Mouse (Mus musculus) thymus, postnatal 36 days (tissue): ENCODE results near the gene Spats2l.

Experiments
- DNase-seq, 2 experiments: peaks; one replicate each; pipeline ENCODE4 v3.0.0; 2022; ENCODE audit warnings: mixed read lengths in 2 of 2

Spats2l gene

DNA sequence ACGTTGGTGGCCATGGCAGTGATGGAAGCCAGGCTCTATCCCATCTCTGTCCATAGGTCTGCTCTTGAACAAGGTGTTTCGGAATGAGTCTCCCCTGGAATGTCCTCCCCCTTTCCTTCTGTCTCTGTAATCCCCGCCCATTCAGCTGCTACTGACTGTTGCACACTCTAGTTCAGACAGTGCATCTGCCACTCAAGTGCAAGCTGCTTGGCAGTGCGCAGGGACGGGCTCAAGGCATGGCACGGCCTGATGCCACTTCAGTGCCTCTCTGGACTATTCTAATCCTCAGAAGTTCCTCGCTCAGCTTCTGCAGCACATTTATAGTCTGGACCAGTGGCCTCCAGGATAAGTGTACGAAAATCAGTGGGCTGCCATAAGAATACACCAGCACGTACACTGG lies 52.3 kb downstream of the Spats2l start:
- no peak for DNase-seq

DNA sequence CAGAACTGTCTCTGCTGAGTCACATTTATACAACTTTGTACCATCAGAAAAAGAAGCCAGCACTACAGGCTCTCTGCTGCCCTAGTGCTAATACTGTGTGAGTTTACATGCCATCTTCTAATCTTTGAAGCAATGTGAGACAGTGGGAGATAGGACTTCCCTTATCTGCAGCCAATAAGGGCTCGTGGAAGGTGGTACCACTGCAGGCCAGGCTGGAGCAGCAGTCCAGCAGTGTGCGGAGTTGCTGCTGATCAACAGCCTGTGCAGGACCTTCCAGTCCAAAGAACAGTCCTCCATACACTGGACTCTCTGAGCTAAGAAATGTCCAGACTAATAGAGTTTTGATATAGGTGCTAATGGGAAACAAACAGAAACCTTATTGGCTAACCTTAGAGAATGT lies 59.2 kb downstream of the Spats2l start:
- DNase-seq: no peak

DNA sequence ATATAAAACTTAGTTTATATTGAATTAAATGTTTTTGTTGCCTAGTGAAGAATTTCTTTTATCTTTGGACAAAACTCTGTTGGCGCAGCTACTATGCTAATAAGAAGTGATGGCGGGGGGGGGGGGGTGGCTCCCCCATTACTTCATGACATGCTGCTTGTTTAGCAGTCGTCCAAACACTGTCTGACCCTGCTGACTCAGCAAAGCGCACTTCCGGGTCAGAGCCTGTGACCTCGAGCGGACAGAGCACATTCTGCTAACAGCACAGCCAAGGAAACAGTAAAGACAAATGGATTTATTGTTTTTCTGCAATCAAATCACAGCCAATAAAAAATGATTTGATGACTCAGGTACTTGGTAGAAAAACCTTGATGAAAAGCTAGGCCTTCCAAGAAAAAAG lies 61.2 kb downstream of the Spats2l start:
- DNase-seq: no peak

DNA sequence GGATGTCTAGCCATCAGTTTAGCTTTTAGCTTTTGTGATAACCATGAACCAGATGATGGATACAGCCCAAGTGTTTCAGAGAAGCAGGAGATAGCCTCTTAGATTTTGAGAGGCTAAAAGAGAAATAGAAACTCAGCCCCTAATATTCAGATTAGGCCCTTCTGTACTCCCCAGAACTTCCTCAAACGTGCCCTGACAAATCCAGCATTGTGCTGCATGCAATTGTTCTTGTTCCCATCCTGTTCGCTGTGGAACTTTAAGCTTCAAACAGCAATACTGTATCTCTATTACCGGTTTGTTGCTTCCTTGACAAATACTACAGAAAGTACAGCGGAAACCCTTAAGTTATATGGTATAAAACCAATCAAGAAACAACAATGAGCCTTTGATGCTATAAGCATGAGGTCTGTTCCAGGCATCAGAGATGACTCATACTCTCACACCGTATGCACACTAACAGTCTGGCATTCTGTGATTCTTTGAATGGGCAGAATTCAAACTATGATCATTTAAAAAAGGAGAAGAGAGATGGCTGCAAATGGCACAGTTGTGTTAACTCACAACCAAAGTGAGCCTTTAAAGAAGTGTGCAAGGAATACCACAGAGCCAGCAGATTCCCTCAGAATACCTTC lies 62.8 kb downstream of the Spats2l start:
- DNase-seq: no peak

DNA sequence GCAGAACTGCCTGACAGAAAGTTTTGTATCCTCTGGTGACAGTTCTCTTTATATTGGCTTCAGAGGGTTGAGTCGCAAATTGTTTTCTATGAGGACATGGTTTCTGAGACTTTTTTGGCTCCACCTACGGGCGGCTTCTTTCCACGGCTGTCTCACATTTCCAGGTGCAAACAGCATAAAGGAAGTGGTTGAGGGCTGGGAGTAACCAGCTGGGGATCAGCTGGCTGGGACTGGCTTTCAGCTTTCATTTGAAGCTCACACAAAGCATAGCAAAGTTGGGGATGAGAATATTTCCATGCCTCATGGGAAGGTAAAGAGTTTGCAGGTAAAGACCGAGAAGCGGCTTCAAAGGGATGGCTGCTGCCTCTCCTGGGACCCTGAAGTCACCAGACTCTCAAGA lies 65.9 kb downstream of the Spats2l start:
- peak; percentile 79 to 87 for DNase-seq

DNA sequence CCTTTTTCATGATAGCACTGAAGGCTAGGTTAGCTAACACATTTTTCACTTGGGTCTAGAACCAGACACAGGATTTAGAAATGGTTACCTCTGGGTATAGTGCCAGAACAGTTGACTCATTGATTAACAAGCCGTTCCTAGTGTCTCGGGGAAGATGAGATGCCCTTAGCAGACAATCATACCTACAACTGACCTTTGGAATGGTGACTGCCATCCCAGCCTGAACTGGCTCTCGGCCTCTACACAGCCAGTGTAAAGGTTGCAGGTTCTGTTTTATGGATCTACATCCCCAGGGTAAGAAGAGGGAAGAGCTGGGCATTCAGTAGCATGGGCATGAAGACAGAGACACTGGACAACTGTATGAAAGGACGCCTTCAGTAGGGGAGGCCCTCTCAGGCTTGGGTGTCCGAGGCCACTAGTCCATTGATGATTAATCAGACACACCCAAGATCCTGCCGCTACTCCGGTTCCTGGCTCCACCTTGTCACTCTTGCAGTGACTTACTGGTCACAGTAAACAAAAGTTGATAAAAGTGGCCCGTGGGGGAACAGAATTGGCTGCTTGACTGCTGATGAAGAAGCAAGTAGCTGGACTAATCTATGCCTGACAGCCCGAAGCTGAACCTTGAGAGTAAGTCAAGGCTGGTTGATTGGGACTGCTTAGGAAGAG lies 71.2 kb downstream of the Spats2l start:
- no peak for DNase-seq

DNA sequence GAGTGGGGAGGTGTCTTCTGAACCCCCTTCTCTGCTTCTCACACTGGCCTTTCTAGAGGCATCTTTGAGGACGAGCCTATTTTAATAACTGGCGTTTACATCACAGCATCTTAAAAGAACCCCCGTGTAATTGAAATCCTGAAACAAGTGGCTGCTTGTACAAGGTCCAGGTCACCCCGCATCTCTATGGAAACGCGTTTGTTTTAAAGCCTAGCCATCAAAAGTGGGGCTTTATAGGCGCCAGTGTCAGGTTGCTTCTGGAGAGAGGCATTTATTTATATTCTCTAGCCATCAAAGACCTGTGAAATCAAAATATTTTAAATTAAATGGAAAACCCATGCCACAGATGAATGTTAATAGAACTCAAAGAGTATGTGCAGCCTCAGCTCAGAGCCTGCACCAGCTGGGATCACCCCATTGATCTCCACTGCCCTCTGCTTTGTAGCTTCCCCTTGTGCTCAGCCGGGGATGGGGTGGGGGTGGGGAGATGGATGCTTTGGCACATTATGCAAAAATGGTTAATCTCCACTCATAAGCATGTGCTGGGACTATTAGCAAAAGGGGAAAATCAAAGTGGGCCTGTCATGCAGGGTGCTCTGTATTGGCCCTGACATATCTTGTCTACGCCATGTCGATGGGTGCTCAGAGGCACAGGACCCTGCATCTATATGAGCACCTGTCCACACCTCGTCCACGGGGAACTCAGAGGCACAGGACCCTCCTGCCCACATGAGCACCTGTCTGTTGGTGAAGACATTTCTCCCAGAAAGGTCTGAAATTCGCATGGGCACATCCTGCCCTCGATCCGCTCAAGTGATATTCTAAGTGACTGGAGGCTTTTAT lies 73.1 kb downstream of the Spats2l start:
- no peak for DNase-seq

DNA sequence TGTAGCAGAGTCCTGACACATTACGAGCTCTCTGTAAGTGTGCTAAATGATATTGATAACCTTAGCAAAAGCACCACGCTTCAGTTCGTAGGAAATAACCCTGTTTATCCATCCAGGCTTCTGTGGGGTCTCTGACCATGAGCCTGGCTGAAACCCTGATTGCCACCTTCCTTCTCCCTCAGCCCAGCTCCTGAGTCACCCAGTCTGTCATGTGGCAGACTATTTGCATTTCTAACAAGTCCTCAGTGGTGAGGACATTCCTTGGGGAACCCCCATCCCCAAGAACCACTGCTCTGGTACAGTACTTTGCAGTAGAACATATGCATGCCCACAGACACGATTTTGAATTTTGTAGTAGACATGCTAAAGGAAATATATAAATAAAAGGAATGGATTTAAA lies 75.1 kb downstream of the Spats2l start:
- DNase-seq: no peak

DNA sequence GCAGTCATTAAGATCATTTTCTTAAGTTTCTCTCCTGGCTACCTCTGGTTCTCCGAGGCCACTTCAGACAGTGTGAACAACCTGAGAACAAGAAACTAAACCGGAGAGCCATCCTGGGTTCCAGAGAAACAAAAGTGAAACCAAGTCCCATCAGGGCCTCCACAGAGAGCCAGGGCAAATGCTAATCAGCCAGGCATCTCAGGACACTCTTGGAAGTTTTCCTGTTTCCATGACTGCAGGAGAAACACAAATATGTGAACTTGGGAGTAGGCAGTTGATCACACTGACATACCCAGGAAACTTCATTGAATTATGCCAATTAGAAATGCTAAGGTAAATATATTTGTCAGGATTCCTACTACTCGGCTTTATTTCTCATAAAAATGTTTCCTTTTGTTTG lies 76.0 kb downstream of the Spats2l start:
- DNase-seq: no peak

DNA sequence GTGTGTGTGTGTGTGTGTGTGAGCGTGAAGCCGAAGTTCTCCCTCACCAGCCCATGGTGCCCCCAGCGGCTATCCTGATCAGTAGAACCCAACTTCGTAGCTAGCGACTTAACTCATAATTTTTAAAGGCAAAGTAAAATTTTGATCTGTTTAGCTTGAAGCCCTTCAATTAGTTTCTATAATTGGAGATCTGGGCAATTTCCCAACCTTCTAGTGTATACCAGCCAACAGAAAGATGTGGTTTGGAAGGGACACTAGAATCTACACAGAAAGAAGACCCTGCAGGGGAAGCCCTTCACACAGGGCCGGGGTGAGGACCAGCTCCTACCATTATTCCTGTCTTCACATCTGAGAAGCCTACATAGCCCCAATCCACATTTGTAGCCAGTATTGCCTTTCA lies 77.9 kb downstream of the Spats2l start:
- DNase-seq: no peak

DNA sequence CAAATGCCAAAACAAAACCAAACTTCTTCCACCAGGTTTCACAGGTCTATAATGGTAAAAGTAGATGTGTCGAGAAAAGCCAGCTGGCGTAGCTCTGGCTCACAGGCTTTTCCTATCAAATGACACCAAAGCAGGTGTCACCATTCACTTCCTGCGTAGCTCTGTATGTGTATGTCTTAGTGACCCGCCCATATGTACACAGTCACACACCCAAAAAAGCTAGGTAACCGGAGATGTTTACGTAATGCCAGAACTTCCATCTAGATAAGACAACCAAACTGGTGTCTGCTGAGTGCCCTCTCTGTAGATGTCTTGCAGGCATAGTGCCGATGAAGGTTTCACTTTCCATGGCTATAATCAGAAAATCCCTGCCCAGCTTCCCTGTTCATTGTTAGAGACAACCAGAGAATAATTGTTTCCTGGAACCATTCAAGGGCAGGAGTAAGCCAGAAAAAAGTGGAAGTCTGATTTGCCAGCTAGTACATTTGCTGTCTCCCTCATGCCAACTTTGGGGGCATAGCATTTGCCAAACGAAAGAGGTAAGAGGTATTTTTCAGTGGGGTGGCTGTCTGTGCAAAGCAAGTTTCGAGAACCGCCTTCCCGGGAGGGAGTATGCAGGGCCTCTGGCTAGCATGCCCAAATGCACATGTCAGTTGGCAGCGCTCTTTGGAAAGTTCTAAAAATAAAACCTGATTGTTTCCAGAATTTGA lies 78.8 kb downstream of the Spats2l start:
- DNase-seq: no peak

DNA sequence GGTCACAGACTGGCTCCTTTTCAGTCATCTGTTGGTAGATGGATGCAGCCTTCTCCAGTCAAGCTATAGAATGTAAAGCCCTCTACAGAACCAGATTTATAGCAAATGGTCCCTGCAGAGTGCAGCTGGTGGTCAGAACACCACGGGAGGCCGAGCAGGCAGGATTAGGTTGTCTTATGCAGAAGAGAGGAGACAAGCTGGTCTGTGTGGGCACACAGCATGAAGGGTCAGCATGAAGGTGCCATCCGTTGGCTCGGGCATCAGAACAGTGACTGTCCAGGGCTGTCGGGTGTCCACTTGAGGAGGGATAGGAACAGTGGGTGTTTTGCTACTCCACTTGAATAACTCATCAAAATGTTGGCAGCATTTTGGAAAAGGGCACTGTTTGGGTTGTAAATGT lies 83.8 kb downstream of the Spats2l start:
- no peak for DNase-seq

DNA sequence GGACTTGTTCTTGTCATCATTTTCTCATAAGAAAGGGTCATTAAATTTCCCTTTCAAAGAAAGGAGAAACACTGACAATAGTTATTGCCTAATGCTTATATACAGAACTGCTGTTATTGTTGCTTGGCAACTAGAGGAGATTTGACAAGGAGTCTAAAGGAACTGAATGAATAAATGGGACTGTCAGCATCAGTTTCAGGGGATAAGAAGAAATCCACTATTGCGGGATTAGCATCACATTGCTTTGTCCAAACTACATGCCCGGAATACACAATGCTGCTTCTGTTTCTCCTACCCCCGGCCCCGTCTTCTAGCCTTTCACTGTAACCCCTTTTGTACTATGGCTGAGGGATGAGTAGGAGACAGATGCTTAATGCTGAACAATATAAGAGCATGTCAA lies 88.1 kb downstream of the Spats2l start:
- no peak for DNase-seq

DNA sequence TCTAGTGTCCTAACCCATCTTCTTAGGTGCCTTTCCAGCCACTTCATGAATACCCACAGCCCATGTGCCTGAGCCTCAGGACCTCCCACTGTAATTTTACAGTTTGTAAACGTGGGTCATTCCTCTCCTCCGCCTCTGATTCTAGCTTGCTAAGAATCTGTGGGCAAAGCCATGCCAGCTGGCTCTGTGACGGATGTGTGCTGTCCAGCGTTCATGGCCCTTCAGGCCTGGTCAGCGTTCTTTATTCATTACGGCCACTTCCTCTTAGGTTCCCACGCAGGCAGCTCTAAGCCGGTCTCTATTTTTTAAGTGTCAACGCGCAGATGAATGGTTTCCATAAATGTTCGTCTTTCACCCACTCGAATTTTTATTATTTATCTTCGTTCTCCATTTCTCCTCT lies 94.7 kb downstream of the Spats2l start:
- DNase-seq: no peak

DNA sequence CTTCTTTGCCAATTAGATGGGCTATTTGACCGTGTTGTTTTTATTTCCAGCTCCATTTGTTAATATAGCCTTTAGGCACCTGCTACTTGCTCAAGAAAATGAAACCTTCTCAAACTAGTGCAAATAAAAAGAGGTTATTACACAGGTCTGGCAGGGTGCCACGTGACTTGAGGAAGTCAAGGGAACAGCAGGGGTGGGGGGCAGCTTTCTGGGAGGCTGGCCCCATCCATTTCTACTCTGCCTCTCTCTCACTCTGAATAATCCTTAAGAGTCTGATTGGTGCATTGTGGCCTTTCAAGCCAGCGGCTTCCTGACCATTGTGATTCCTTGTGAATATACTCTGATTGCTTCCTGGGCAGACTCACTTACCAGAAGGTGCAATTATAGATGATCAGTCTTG lies 98.0 kb downstream of the Spats2l start:
- no peak for DNase-seq

DNA sequence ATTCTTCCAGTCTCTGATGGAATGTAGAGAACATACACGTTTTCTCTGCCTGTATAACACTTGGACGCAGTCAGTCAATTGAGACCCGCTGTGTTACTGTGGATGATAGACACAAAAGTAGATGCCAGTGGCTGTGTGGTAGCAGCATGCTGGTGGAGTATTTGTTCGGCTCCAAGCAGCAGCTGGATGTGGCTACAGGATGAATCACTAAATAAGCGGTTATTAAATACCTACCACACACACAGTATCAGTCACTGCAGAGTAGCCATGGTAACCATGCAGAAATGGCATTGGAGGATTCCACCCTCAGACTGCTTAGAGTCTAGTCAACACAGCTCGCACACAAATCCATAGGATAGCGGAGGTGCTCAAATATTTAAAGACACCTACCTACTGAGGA lies 100.0 kb downstream of the Spats2l start:
- DNase-seq: no peak

DNA sequence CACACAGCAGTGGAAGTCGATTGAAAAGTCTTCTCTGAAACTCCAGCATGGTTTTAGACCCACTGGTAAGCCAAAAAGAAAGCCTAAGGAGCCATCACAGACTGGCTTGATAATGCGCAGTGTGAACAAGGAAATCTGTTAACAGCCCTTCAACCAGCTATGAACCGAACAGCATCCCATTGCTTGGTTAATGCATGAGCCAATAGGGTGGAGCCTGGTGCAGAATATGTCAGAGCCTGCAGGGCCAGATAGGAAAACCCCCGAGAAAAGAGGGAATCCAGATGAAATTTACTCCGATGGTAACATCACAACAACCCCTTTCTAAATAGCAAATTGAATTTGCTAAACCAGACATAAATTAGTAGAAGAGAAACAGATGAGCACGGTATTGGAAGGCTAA lies 101.1 kb downstream of the Spats2l start:
- no peak for DNase-seq

DNA sequence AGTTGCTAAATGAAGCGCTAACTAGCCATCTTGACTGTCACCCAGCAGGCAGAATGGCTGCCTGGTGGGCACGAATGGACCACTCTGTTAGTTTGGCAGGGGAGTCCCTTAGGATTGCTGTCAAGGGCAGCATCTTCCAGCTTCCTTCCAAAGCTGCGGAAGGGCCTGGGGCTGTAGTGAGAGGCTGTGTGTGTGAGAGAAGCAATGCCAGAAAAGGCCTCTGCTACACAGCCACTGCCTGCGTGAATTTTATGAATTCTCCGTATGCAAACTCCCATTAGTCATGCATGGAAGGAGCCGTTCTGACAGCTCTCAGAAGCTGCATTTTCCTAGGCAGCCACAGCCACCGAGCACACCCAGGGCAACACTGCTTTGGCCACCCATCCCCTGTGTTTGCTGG lies 101.5 kb downstream of the Spats2l start:
- no peak for DNase-seq

DNA sequence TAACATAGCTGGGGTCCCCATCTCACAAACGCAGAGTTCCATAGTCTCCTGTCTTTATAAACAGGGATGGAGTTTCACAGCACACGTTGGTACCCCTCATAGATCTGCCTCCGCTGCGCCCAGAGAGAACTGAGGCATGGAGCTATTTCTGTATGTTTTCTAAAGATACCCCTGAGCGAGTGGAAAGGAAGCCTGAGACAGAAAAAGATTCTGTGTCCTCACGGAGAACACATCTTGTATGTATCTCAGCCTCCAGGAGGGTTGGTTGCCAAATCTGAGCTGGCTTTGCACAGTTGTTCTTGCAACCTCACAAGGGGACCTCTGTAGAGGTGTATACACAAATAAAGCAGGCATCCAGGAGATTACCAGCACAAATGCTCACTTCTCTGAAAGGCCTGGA lies 105.0 kb downstream of the Spats2l start:
- DNase-seq: no peak

DNA sequence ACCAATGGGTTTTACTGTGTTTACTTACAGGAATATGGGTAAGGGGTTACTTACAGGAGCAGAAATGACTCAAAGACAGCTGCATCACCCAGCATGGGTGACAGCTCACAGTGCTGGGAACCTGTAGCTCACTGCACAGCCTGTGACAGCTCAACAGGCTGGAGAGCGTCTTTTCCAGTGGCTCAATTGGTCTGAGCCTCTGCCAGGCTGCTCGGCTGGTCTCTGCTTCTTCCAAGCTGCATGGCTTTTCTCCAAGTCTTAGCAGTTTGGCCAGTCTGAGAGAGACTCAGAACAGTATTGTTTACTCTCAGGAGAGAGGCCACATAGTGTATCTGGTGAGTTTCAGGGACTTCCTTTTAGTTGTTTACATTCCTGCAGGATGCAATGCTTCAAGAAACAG lies 110.9 kb downstream of the Spats2l start:
- DNase-seq: no peak

DNA sequence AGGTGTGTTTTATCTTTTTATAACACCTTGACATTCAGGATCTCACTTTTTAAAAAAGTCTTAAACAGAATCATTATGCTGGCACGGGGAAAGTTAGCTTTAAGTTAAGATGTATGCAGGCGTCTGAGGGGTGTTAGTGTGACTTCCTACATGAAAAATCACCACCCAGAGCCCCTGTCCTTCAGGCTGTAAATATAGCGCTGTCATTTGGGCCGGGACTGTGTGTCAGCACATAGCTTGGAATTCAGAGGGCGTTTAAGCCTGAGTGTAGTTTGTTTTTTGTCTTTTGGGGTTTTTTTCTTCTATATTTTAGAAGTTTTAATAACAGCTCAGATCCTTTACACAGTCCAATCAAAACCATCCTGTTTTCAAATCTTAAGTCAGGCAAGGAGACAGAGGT lies 115.8 kb downstream of the Spats2l start:
- DNase-seq: no peak

DNA sequence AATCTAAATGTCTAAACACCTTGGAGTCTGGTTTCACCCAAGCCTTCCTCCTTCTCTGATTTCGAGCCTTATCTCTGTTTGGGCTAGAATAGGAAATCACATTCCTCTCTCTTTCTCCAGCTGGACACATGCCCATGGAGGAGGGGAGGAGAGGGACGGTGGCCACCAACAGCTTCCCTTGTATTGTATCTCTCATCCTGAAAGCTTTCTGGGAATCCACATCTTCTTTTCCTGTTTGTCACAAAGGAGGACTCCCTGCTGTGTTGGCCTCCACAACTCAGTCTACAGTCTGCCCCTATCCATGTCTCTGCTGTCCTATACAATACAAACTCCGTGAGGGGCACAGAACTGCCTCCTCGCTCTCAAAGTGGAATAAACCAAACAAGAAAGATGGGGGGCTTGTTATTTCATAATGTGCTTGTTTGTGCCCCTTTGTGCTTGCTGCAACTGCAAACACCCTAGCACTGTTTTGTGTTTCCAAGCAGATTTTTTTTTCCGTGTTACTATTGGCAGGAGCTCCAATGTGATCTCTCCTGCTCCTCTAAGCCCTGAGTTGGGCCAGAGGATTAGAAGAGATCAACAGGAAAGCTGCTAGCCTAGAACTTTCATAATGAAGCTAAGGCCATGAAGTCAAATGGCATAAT lies 116.4 kb downstream of the Spats2l start:
- no peak for DNase-seq

DNA sequence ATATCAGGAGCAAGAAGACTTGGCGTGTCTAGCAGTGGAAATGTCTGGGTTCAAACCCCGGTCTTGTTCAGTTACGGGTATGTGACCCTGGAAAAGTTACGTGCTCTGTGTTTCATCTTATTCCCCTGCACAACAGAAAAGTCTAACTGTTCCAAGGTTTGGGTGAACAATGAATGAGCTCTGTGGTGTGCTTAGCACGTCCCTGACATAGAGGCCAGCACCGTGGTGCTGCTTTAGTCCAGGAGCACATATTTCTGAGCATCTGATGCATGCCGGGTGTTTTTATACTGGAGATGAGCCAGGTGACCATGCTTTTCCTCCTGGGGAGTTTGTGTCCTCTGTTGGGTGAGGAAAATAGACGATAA lies 116.9 kb downstream of the Spats2l start:
- no peak for DNase-seq
